Mouse (Mus musculus) heart, postnatal 25 days (tissue): ENCODE measurements at regions not wholly inside any gene's neighbourhood (a gene's known extent, or its start where the extent isn't known, plus 50 kb on each side); places are given as distances from the start of the nearest gene placed in this dataset.

Experiments used
- DNase-seq: peaks from one replicate; pipeline ENCODE4 v3.0.0; 2022; ENCODE audit warnings: low spot score
- intact Hi-C: fragments of 180-260 bp; cut with DNase I; formaldehyde crosslinking; loops from one replicate; pipeline ENCODE4 v1.15.1; 2025

DNA sequence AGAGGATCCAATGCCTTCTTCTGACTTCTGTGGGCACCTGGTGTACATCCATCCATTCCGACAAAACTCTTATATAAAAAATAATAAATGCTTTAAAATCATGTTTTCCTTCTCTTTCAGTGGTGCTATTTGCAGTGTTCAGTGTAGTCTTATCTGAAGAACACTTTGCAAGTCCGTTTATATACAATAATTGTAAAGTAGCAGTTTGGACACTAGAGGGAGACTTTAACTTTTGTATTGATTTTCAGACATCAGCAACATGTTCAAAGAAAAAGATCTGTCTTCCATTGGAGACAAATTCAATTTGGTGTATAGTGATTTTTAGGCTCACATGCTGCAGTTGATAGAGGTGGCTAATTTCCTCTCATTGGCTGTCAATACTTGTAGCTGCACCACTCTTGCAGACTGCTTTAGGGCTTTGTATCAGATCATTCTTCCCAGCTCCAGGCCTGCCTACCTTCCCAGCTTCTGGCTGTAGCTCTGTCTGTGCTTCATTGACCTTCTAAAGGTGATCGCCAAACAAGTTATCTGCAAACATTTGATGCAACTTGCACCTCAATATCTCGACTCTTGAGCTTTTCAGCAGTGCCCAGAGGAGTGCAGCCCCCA is 74.8 kb upstream of the Sult1c1 start:
- intact Hi-C loops, result no loop called here
- DNase-seq, result no peak

DNA sequence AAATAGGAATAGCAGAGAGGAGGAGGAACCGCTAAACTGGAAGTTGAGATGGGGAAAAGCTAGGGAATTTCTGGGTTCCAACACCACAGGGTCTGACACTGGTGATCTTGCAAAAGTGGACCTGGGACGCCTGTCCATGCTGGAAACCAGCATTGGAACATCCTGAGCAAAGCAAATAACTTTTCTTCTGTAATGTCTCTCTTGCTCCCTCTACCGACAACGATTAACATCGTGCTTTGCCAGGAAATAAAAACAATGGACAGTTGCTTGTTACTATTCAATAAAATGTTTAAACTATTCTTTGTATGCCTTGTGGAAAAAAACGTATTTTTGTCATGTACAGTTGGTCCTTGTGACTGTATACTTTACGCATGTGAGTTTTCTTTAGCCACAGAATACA is 70.8 kb upstream of the Sult1c1 start:
- DNase-seq, result no peak
- intact Hi-C loops, result loop anchor here (5.0 kb wide), 1 partner anchor 281 kb away; no protein-coding TSS in a partner anchor
